Mouse (Mus musculus) erythroblast, embryonic 14.5 days (primary cell): ENCODE measurements at regions not wholly inside any gene's neighbourhood (a gene's known extent, or its start where the extent isn't known, plus 50 kb on each side); places are given as distances from the start of the nearest gene placed in this dataset.

Experiments
- GATA1 ChIP-seq: IDR thresholded peaks from 2 replicates; pipeline ENCODE4 v1.6.1; 2012; ENCODE audit warnings: low read length, inconsistent platforms, mixed read lengths
- TAL1 ChIP-seq: IDR thresholded peaks from 3 replicates; pipeline ENCODE4 v1.6.1; 2012; ENCODE audit warnings: low read length, inconsistent platforms, mixed read lengths

DNA sequence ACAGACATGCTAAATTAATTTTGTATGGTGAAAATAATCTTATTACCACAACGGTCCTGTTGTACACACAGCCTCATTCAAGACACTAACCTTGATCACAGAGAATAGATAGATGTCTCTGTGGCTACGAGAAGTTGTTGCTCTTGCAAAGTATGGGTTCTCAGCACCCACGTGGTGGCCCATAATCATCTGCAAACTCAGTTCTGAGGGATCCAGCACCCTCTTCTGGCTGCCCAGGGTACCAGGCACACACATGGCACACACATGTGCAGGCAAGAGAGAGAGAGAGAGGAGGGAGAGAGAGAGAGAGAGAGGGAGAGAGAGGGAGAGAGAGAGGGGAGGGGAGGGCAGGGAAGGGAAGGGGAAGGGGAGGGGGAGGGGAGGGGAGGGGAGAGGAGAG is 226.5 kb upstream of the Ccdc122 start:
- TF ChIP-seq TAL1 (no peak), GATA1 (no peak)
